Mouse (Mus musculus) yolk sac, embryonic 10.5 days (tissue): ENCODE data around the gene Chchd3.

Source experiments
- DNase-seq: peaks from one replicate; pipeline ENCODE4 v3.0.0-alpha.2; 2017; ENCODE audit warnings: low spot score

Gene Chchd3

GRCm38 (mm10) chr6:32935576-32935975 lies 124.5 kb downstream of the Chchd3 start:
- DNase-seq: no peak

- DNase-seq: no peak
Observed at GRCm38 (mm10) chr6:32931106-32931770, 128.8 kb downstream of the Chchd3 start.

- no peak for DNase-seq
Observed at GRCm38 (mm10) chr6:32922391-32922790, 137.7 kb downstream of the Chchd3 start.

- no peak for DNase-seq
Observed at GRCm38 (mm10) chr6:32920091-32920490, 140.0 kb downstream of the Chchd3 start.

GRCm38 (mm10) chr6:32910692-32911091 lies 149.4 kb downstream of the Chchd3 start:
- DNase-seq: no peak

GRCm38 (mm10) chr6:32899061-32899460 lies 161.0 kb downstream of the Chchd3 start:
- DNase-seq: no peak

GRCm38 (mm10) chr6:32894100-32894499 lies 166.0 kb downstream of the Chchd3 start:
- DNase-seq: no peak

- DNase-seq: no peak
Observed at GRCm38 (mm10) chr6:32890726-32891125, 169.3 kb downstream of the Chchd3 start.

- DNase-seq: peak; percentile 13
Observed at GRCm38 (mm10) chr6:32888894-32889529, 171.0 kb downstream of the Chchd3 start.

GRCm38 (mm10) chr6:32878586-32878985 lies 181.5 kb downstream of the Chchd3 start:
- no peak for DNase-seq

GRCm38 (mm10) chr6:32874176-32874575 lies 185.9 kb downstream of the Chchd3 start:
- no peak for DNase-seq

GRCm38 (mm10) chr6:32872805-32873204 lies 187.3 kb downstream of the Chchd3 start:
- DNase-seq: no peak

GRCm38 (mm10) chr6:32850960-32851359 lies 209.1 kb downstream of the Chchd3 start:
- peak; percentile 3 for DNase-seq

GRCm38 (mm10) chr6:32848974-32849373 lies 211.1 kb downstream of the Chchd3 start:
- no peak for DNase-seq

GRCm38 (mm10) chr6:32845463-32845862 lies 214.6 kb downstream of the Chchd3 start:
- DNase-seq: no peak

GRCm38 (mm10) chr6:32837939-32838301 lies 222.1 kb downstream of the Chchd3 start:
- no peak for DNase-seq

GRCm38 (mm10) chr6:32837165-32837938 lies 222.7 kb downstream of the Chchd3 start:
- DNase-seq: no peak

GRCm38 (mm10) chr6:32823856-32824620 lies 236.0 kb downstream of the Chchd3 start:
- no peak for DNase-seq

- DNase-seq: no peak
Observed at GRCm38 (mm10) chr6:32818961-32819360, 241.1 kb downstream of the Chchd3 start.

GRCm38 (mm10) chr6:32808796-32809195 lies 251.3 kb downstream of the Chchd3 start:
- no peak for DNase-seq

- no peak for DNase-seq
Observed at GRCm38 (mm10) chr6:32807771-32808170, 252.3 kb downstream of the Chchd3 start.

GRCm38 (mm10) chr6:32803646-32804045 lies 256.4 kb downstream of the Chchd3 start:
- DNase-seq: no peak
